15 mouse cellular contexts compared by ENCODE assay signal in genomic region chr2:42845489-42845888, GRCm38 (mm10).
"Had no signal": no experiment of that assay in that cellular context is flagged by ENCODE, and none has a peak within 500 bp of the region (broad histone marks: within the 10 kb centered on the region; RNA-seq: fewer than 3 reads in every experiment).

No protein-coding gene starts in this region.

- H3K4me2 ChIP-seq: neural tube, embryonic 15.5 days; stomach, embryonic 15.5 days had no signal

- H3K36me3 ChIP-seq: neural tube, embryonic 15.5 days; stomach, embryonic 15.5 days had no signal

- H3K9me3 ChIP-seq: neural tube, embryonic 15.5 days; stomach, embryonic 15.5 days had no signal

- H3K27me3 ChIP-seq: neural tube, embryonic 15.5 days; stomach, embryonic 15.5 days had no signal

- H3K4me3 ChIP-seq: neural tube, embryonic 15.5 days; stomach, embryonic 15.5 days had no signal

- H3K4me1 ChIP-seq: neural tube, embryonic 15.5 days; stomach, embryonic 15.5 days had no signal

- H3K27ac ChIP-seq: neural tube, embryonic 15.5 days; stomach, embryonic 15.5 days; stomach, postnatal 0 days had no signal

- H3K9ac ChIP-seq: neural tube, embryonic 15.5 days; stomach, embryonic 15.5 days had no signal

- DNase-seq: retina, postnatal 1 day; right cerebral cortex, adult 18-20 months; right cerebral cortex, postnatal 14 days; right cerebral cortex, postnatal 25 days; right cerebral cortex, postnatal 4 days; spleen, adult 18-20 months; thymus, adult 18-20 months; thymus, adult 2 months; thymus, postnatal 14 days; thymus, postnatal 25 days; thymus, postnatal 36 days; thymus, postnatal 4 days had no signal
